Mouse (Mus musculus): ENCODE data around the gene Gcn1l1. TPM values are rescaled to one million over a fixed set of nuclear protein-coding genes. Genes with fewer than 3 reads are reported as not detected.

Gcn1l1 gene
- total RNA-seq, 2 experiments from 2014 or later, result 65.8 to 79.7 TPM

DNA sequence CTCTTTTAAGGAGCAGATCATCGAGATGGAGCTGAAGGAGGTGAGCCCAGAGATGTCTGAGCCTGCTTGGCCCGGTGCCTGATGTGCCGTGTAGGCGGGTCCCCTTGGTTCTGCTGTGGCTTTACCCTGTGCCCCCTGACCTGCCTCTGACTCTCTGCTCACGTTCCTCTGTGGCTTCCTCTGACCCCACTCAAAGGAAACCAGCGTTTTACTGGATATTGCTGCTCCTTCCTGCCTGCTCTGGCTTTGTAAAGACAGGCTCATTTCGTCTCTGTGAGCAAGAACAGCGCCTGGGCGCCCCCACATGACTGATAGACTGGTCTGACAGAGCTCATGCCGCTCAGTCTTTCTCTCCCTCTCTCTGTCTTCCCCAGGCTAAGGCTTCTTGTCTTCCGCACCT, 26.0 kb downstream of the Gcn1l1 start:
- DNase-seq (ENCODE audit: extremely low spot score in 1 of 2, low spot score in 1 of 2), result no peak

GRCm38 (mm10) chr5:115591506-115591905, 26.5 kb downstream of the Gcn1l1 start:
- DNase-seq (ENCODE audit: extremely low spot score in 1 of 2, low spot score in 1 of 2), result no peak

DNA sequence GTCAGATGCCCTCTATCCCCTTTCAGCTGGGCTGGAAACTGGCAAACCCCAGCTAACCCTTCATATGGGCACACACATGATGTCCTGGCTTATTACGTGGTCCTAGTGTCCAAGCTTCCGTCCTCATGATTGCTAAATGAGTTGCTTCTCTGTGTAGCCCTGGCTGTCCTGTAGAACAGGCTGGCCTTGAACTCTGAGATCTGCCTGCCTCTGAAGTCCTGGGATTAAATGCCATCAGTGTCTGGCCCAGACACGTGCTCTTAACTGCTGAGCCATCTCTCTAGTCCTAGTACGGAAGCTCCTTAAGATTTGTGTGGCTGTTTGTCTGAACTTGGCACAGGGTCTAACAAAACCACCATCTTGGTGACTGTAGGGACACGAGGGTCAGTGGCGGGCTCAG, 38.5 kb downstream of the Gcn1l1 start:
- no peak for DNase-seq (ENCODE audit: extremely low spot score in 1 of 2, low spot score in 1 of 2)

- no peak for DNase-seq (ENCODE audit: extremely low spot score in 1 of 2, low spot score in 1 of 2)
Observed at GRCm38 (mm10) chr5:115611566-115611965, 46.5 kb downstream of the Gcn1l1 start.

- no peak for DNase-seq (ENCODE audit: extremely low spot score in 1 of 2, low spot score in 1 of 2)
Observed at GRCm38 (mm10) chr5:115613332-115613731, 48.3 kb downstream of the Gcn1l1 start.

DNA sequence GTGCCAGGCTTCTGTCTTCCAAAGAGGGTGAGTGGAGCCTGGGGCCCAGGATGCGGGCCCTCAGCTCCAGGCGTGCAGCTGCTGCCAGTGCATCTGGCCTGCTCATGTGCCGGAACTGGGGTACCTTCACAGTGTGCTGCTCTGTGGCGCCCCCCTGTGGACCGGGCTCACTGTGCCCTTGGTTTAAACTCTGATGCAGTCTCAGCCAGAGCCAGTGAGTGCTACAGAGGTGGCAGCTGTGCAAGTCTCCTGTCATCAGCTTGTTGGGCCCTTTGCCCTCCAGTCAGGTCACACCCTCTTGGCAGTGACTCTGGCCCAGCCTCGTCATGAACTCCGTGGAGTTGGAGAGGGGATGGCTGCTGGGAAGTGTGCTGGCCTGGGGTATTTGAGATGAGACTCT, 49.9 kb downstream of the Gcn1l1 start:
- DNase-seq (ENCODE audit: extremely low spot score in 1 of 2, low spot score in 1 of 2), result peak in 1 of 2 experiments; percentile 55

DNA sequence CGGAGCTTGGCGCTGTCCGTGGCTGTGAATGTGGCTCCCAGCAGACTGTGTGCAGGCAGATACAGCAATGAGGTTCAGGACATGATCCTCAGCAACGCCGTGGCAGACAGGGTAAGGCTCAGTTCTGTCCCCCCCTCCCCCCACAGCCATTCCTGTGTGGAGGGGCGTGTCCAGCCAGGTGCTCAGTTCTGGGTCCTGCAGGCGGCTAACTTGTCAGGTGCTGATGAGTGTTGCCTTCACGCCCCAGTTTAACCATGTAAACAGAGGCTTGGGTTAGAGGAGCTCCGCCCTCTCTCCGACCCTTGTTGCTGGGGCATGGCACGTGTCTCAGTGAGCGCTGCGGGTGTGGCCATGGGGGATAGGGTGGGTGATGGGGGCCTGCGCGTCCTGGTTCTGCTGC, 54.6 kb downstream of the Gcn1l1 start:
- no peak for DNase-seq (ENCODE audit: extremely low spot score in 1 of 2, low spot score in 1 of 2)

- DNase-seq (ENCODE audit: extremely low spot score in 1 of 2, low spot score in 1 of 2), result no peak
Observed at GRCm38 (mm10) chr5:115622686-115623085, 57.6 kb downstream of the Gcn1l1 start.

- peak in 1 of 2 experiments; percentile 29 for DNase-seq (ENCODE audit: extremely low spot score in 1 of 2, low spot score in 1 of 2)
Observed at GRCm38 (mm10) chr5:115623694-115624440, 58.8 kb downstream of the Gcn1l1 start.

DNA sequence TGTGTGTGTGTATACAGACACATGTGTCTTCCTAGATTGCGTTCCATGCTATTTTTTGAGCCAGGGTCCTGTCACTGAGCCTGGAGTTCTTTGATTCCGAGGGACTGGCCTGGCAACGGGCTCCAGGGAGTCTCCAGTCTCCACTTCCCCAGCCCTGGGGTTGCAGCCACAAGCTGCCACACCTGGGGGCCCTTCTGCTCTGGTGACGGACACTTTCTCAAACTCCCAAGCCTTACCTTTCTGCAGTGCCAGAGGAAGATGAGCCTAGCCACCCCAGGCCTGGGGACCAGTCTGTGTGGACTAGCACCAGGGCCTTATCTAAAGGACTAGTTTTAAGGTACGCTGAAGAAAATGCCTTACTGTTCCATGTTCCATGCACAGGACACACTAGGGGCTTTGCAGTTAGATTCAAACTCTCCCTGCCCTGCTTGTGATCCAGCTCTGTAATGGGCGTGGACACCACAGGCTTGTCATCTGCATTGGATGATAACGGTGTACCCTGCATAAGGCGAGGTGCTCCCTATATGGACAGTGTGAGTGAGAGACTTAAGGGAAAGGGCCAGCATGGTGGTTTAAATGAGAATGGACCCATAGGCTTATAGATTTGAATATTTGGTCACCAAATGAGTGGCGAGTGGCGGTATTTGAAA, 61.3 kb downstream of the Gcn1l1 start:
- DNase-seq (ENCODE audit: extremely low spot score in 1 of 2, low spot score in 1 of 2), result no peak

GRCm38 (mm10) chr5:115628083-115628482, 63.0 kb downstream of the Gcn1l1 start:
- no peak for DNase-seq (ENCODE audit: extremely low spot score in 1 of 2, low spot score in 1 of 2)

GRCm38 (mm10) chr5:115629672-115630071, 64.6 kb downstream of the Gcn1l1 start:
- no peak for DNase-seq (ENCODE audit: extremely low spot score in 1 of 2, low spot score in 1 of 2)

DNA sequence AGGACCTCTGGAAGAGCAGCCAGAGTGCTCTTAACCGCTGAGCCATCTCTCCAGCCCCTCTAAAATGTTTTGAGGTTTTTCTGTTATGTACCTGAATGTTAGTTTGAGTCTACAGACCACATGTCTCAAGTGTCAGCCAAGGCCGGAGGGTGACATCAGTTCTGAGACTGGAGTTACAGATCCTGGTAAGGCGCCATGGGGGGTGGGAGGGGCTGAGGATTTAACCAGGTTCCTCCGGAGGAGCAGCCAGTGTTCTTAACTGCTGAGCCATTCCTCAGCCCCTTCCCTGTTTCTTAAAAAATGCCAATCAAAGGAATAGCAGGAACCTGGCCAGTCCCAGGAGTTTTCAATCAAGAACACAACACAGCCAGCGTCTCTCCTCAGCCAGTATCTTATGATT, 65.2 kb downstream of the Gcn1l1 start:
- DNase-seq (ENCODE audit: extremely low spot score in 1 of 2, low spot score in 1 of 2), result no peak

DNA sequence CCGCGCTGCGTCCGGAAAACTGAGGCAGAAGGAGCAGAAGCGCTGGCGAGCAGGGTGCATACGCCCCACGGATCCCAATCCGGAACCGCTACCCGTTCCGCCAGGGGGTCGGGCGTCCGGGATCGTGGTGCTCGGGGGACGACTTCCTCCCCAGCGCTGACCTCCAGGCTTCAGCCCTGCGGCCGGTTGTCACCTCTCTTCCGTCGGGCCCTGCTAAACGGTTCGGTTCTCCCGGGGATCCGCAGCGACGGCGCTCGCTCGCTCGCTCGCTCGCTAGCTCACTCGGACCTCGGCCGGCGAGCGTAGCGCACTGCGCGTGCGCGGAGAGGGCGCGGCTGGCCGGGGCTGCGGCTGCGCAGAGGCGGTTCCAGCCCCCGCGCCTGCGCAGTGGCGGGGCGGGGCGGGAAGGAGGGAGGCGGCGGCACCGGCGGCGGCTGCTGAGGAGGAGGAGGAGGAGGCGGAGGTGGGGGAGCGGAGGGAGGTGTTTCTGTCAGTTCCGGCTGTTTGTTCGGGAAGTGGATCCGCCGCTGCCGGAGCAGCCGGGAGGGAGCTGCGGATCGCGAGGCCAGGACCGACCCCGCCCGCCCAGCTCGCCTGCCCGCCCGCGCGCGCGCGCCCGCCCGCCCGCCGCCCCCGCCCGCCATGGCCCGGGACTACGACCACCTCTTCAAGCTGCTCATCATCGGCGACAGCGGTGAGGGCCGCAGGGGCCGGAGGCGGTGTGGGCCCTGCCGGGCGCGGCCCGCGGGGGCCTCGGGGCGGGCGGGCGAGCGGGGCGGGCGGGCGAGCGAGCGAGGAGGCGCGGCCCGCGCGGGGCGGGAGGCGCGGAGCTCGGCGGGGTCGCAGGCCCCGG, 66.7 kb downstream of the Gcn1l1 start, which contains the start of gene Rab35:
TSS of gene Rab35 (plus strand) at position 404 of the 853 bp plus-strand sequence.
- DNase-seq (ENCODE audit: extremely low spot score in 1 of 2, low spot score in 1 of 2), result peak; percentile 86 to 93

DNA sequence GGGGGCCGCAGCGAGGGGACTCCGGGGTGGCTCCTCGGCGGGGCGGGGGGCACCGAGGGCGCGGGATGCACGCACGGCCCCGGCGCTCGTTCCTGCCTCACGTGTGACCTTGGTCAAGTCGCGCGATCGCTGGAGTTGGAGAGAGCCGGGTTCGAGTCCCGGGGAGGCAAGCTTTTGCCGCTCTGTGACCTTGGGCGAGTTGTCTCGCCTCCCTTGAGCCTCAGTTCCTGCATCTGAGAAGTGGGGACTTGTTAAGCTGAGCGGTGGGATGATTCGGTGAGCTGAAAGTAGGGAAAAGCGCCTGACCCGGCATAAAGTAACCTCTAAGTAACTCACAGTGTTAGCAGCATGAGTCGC, 67.3 kb downstream of the Gcn1l1 start:
- DNase-seq (ENCODE audit: extremely low spot score in 1 of 2, low spot score in 1 of 2), result peak in 1 of 2 experiments; percentile 24

GRCm38 (mm10) chr5:115633060-115633459, 68.0 kb downstream of the Gcn1l1 start:
- DNase-seq (ENCODE audit: extremely low spot score in 1 of 2, low spot score in 1 of 2), result no peak

DNA sequence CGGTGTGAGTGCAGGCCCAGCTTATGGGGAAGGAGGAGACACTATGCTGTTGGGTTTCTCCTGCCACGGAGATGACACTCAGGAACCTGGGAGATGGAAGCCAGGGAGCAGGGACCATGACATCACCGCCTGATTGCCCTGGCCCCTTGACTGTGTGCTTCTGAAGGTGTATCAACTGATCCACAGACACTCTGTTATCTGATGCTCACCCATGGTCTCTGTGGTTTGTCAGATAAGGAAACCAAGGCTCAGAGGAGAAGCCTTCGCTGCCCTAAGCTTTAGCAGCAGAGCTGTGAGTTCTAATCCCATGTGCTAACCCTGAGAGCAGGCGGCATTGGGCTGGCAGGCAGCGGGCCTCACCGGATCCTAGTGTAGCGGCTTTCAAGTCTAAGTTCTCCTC, 69.0 kb downstream of the Gcn1l1 start:
- no peak for DNase-seq (ENCODE audit: extremely low spot score in 1 of 2, low spot score in 1 of 2)

DNA sequence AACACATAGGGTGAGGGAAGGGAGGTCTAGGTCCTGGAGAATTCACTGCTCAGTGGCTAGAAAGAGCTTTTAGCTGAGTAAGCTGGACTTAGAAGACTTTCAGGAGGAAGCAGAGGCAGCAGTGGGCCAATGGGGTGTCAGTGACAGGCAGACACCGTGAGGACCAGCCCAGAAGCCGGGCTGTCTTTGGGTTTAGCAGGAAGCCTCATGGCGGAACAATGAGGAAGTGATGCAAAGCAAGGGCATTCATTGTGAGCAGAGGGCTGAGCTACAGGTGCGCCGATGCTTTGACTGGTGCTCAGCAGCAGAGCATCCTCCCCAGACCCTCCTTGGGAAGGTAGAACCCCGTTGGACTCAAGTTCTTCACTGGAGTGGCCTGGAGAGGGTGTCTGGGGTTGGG, 70.5 kb downstream of the Gcn1l1 start:
- DNase-seq (ENCODE audit: extremely low spot score in 1 of 2, low spot score in 1 of 2), result no peak

DNA sequence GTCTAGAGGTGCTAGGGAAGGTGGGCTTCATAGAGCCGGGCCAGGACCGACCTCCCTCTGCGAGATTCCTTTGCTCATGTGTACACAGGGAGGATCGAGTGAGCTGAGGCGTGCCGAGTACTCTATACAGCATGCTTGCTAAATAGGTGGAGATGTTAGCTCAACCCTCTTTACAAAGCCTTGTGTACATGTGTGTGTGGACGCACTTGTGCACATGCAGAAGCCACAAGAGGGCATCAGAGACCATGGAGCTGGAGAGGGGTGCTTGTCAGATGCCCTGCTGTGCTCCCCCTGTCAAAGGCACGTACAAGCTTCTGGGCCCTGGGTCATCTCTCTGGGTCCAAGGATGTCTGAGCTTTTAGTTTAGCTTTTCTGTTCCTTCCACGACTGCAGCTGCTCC, 79.1 kb downstream of the Gcn1l1 start:
- DNase-seq (ENCODE audit: extremely low spot score in 1 of 2, low spot score in 1 of 2), result no peak

DNA sequence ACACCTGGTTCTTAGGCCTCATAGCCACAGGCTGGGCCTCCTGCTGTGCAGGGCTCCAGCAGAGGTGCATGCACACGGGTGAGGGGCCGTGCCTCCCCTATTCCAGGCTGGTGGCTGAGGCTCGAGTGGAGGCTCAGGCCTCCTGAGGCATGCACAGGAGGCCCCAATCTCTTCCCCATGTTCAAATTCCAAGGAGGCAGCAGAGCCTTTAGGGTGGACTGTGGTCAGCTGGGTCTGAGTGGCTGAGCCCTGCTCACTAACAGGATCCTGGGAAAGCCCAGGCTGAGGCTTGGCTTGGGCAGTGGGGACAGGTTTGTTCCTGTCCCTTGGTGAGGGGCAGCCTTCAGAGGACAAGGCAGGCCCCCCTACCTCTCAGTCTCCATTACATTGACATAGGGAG, 83.8 kb downstream of the Gcn1l1 start:
- no peak for DNase-seq (ENCODE audit: extremely low spot score in 1 of 2, low spot score in 1 of 2)

GRCm38 (mm10) chr5:115649699-115650098, 84.6 kb downstream of the Gcn1l1 start:
- no peak for DNase-seq (ENCODE audit: extremely low spot score in 1 of 2, low spot score in 1 of 2)
